In genomic region chr2:61804382-61804840, GRCm38 (mm10) we compare ENCODE assay signal across 8 mouse cellular contexts. TPM values are rescaled to one million over a fixed set of nuclear protein-coding genes. Genes with fewer than 3 reads are reported as not detected.
A peak's percentile ranks its signal among the peaks of the same experiment; 100 is the strongest.
DNase-seq lines count a peak whose midpoint lies in the region; ATAC-seq and TF ChIP-seq lines count a peak whose summit lies in the region.
"Had no signal": no experiment of that assay in that cellular context is flagged by ENCODE, and none has a peak within 500 bp of the region (broad histone marks: within the 10 kb centered on the region; RNA-seq: fewer than 3 reads in every experiment).

No protein-coding gene starts in this region.

- ATAC-seq in lung, embryonic 14.5 days (ENCODE audit: insufficient read depth), result no peak
- no peak for ATAC-seq in embryonic facial prominence, embryonic 15.5 days (ENCODE audit: insufficient number of reproducible peaks, low FRiP score, low TSS enrichment, low read depth)
- no peak for ATAC-seq in heart, embryonic 12.5 days (ENCODE audit: insufficient number of reproducible peaks, low FRiP score)

- H3K27ac ChIP-seq in lung, embryonic 14.5 days (ENCODE audit: low read depth), result no peak overlapping the region
- no peak overlapping the region for H3K27ac ChIP-seq in embryonic facial prominence, embryonic 15.5 days (replicated peaks)
- H3K27ac ChIP-seq in limb, embryonic 10.5 days, result no peak overlapping the region
- H3K27ac ChIP-seq in heart, embryonic 12.5 days (ENCODE audit: poor library complexity, severe bottlenecking), result no peak overlapping the region

- 2% methylated on average over 10 of the region's 10 CpGs for WGBS in lung, embryonic 14.5 days
- WGBS in embryonic facial prominence, embryonic 15.5 days, result 2% methylated on average over 10 of the region's 10 CpGs
- 1% methylated on average over 10 of the region's 10 CpGs for whole genome bisulfite sequencing in limb, embryonic 10.5 days
- 3% methylated on average over 10 of the region's 10 CpGs for WGBS in heart, embryonic 12.5 days

- H3K4me1 ChIP-seq in lung, embryonic 14.5 days (ENCODE audit: insufficient read depth), result no peaks in the 10 kb centered on the region
- peaks cover 35% of the 10 kb centered on the region for H3K4me1 ChIP-seq in embryonic facial prominence, embryonic 15.5 days
- peaks cover 34% of the 10 kb centered on the region for H3K4me1 ChIP-seq in limb, embryonic 10.5 days
- H3K4me1 ChIP-seq in heart, embryonic 12.5 days (replicated peaks), result peaks cover 30% of the 10 kb centered on the region

- no peak for TF ChIP-seq CTCF in lung, embryonic 14.5 days (IDR thresholded peaks at IDR 0.05; ENCODE audit: low read depth)

- no peaks in the 10 kb centered on the region for H3K36me3 ChIP-seq in lung, embryonic 14.5 days (ENCODE audit: insufficient read depth)
- no peaks in the 10 kb centered on the region for H3K36me3 ChIP-seq in embryonic facial prominence, embryonic 15.5 days
- peaks cover 8% of the 10 kb centered on the region; the same call in 1 of the 2 replicates for H3K36me3 ChIP-seq in limb, embryonic 10.5 days
- 0 out of 2 replicates have a peak, but pooled peaks cover 2% of the 10 kb centered on the region for H3K36me3 ChIP-seq in heart, embryonic 12.5 days

- peak; percentile 27 for DNase-seq in lung, embryonic 14.5 days
- no peak for DNase-seq in lung, postnatal 36 days
- DNase-seq in frontal cortex, postnatal 36 days (ENCODE audit: low spot score in 2 of 2), result peak; percentile 60 to 86
- peak; percentile 55 for DNase-seq in right cerebral cortex, postnatal 14 days
- no peak for DNase-seq in limb, embryonic 10.5 days (ENCODE audit: low spot score)
- DNase-seq: heart, adult 11 months had no signal

- no peaks in the 10 kb centered on the region for H3K9me3 ChIP-seq in lung, embryonic 14.5 days (ENCODE audit: low read depth, low read length)
- H3K9me3 ChIP-seq in embryonic facial prominence, embryonic 15.5 days (replicated peaks), result no peaks in the 10 kb centered on the region
- H3K9me3 ChIP-seq in limb, embryonic 10.5 days (replicated peaks), result no peaks in the 10 kb centered on the region
- no peaks in the 10 kb centered on the region for H3K9me3 ChIP-seq in heart, embryonic 12.5 days (replicated peaks)

- H3K4me3 ChIP-seq in lung, embryonic 14.5 days (ENCODE audit: low read depth, low read length), result no peak overlapping the region
- H3K4me3 ChIP-seq in embryonic facial prominence, embryonic 15.5 days (replicated peaks), result peak overlapping the region; percentile 12; the same call in 1 of the 2 replicates
- H3K4me3 ChIP-seq in limb, embryonic 10.5 days, result no peak overlapping the region
- no peak overlapping the region; the same call in 1 of the 2 replicates for H3K4me3 ChIP-seq in heart, embryonic 12.5 days

- H3K27me3 ChIP-seq in lung, embryonic 14.5 days (ENCODE audit: insufficient read depth, low read length), result peaks cover 73% of the 10 kb centered on the region
- H3K27me3 ChIP-seq in embryonic facial prominence, embryonic 15.5 days, result peaks cover 67% of the 10 kb centered on the region
- peaks cover 83% of the 10 kb centered on the region for H3K27me3 ChIP-seq in limb, embryonic 10.5 days (ENCODE audit: low read depth, poor library complexity, severe bottlenecking)
- peaks cover 52% of the 10 kb centered on the region for H3K27me3 ChIP-seq in heart, embryonic 12.5 days (replicated peaks)

- H3K9ac ChIP-seq in lung, embryonic 14.5 days, result no peak overlapping the region
- H3K9ac ChIP-seq in embryonic facial prominence, embryonic 15.5 days, result no peak overlapping the region
- no peak overlapping the region for H3K9ac ChIP-seq in heart, embryonic 12.5 days

- no peak overlapping the region for H3K4me2 ChIP-seq in lung, embryonic 14.5 days
- H3K4me2 ChIP-seq in embryonic facial prominence, embryonic 15.5 days (replicated peaks), result no peak overlapping the region
- no peak overlapping the region for H3K4me2 ChIP-seq in heart, embryonic 12.5 days

RNA-seq across cellular contexts. Expression of gene Tbr1, which starts 1.7 kb away (rescaled TPM):
- polyA plus RNA-seq in lung, embryonic 14.5 days (2014; fragmentation: Nextera tagmentation; extraction: Ambion mirVana), result 0.16 and 0.20 TPM in 2 replicates
- 0.17 and 0.52 TPM in 2 replicates for polyA plus RNA-seq in embryonic facial prominence, embryonic 15.5 days (2015; fragmentation: Nextera tagmentation; extraction: Ambion mirVana)
- 0.04 and 0.10 TPM in 2 replicates for polyA plus RNA-seq in limb, embryonic 10.5 days (2016; fragmentation: Nextera tagmentation; extraction: Ambion mirVana)
- polyA plus RNA-seq in heart, embryonic 12.5 days (2016; fragmentation: Nextera tagmentation; extraction: Ambion mirVana), result not detected in 2 replicates

Comparison
In these comparisons a context has a peak if more than half of its experiments do, and no peak if none do; other contexts are left out.
1. DNase-seq: peak in lung, embryonic 14.5 days (single experiment), frontal cortex, postnatal 36 days (2 of 2) and right cerebral cortex, postnatal 14 days (single experiment); none in lung, postnatal 36 days (single experiment) and limb, embryonic 10.5 days (single experiment).